Mouse (Mus musculus) testis, adult 2 months (tissue): Measurements from ENCODE around the gene Snx18.

Experiments used
- CTCF ChIP-seq: fragments of 200-500 bp; IDR thresholded peaks from 2 replicates; pipeline ENCODE4 v1.5.1; 2012; ENCODE audit warnings: low read depth, mild to moderate bottlenecking, inconsistent platforms, low read length, moderate library complexity; ENCODE audit not compliant: control insufficient read depth, insufficient read depth, insufficient replicate concordance
- POLR2A ChIP-seq: fragments of 200-500 bp; IDR thresholded peaks from 2 replicates; pipeline ENCODE4 v1.6.1; 2012; ENCODE audit warnings: low read depth, mild to moderate bottlenecking, inconsistent platforms, low read length, moderate library complexity; ENCODE audit not compliant: control insufficient read depth

- TF ChIP-seq POLR2A: no peak
- TF ChIP-seq CTCF: no peak
These were observed 33.9 kb downstream of the Snx18 start for GRCm38 (mm10) chr13:113584431-113584830.
